Mouse (Mus musculus) embryonic facial prominence, embryonic 15.5 days (tissue): Measurements from ENCODE around the gene Sema3b. TPM values are rescaled to one million over a fixed set of nuclear protein-coding genes. Genes with fewer than 3 reads are reported as not detected.

Experiments used
- ATAC-seq: fragments of 200-750 bp; cut with Nextera tagmentation; 2 replicates; pipeline ENCODE4 v1.8.0; 2017; ENCODE audit warnings: low read depth, moderate TSS enrichment; ENCODE audit not compliant: insufficient number of reproducible peaks, low FRiP score, low TSS enrichment
- H3K27ac ChIP-seq: fragments of 300-500 bp; sonication (generic); replicated peaks from 2 replicates; pipeline ENCODE4 v1.5.1; 2015; ENCODE audit warnings: mild to moderate bottlenecking, inconsistent platforms
- H3K27me3 ChIP-seq: fragments of 300-500 bp; sonication (generic); 2 replicates; pipeline ENCODE4 v1.6.1; 2015; ENCODE audit warnings: inconsistent platforms
- H3K36me3 ChIP-seq: fragments of 300-500 bp; sonication (generic); 2 replicates; pipeline ENCODE4 v1.6.1; 2015; ENCODE audit warnings: mild to moderate bottlenecking, inconsistent platforms
- H3K4me1 ChIP-seq: fragments of 300-500 bp; sonication (generic); 2 replicates; pipeline ENCODE4 v1.6.1; 2015; ENCODE audit warnings: inconsistent platforms
- H3K4me2 ChIP-seq: fragments of 300-500 bp; sonication (generic); replicated peaks from 2 replicates; pipeline ENCODE4 v1.6.1; 2015; ENCODE audit warnings: mild to moderate bottlenecking, inconsistent platforms
- H3K4me3 ChIP-seq: fragments of 300-500 bp; sonication (generic); replicated peaks from 2 replicates; pipeline ENCODE4 v1.5.1; 2015; ENCODE audit warnings: mild to moderate bottlenecking, inconsistent platforms
- H3K9ac ChIP-seq: fragments of 300-500 bp; sonication (generic); 2 replicates; pipeline ENCODE4 v1.6.1; 2015; ENCODE audit warnings: inconsistent platforms
- H3K9me3 ChIP-seq: fragments of 300-500 bp; sonication (generic); replicated peaks from 2 replicates; pipeline ENCODE4 v1.6.1; 2016; ENCODE audit warnings: inconsistent platforms
- WGBS: fragments of 180-500 bp; shearing (Covaris S2); methylation state at CpG from one replicate; pipeline ENCODE4 v1.1.7; 2015; 5-methylcytosine and 5-hydroxymethylcytosine counted together
- polyA plus RNA-seq: library from polyadenylated mRNA; unstranded; fragments of >200 nt; fragmentation: Nextera tagmentation; extraction: Ambion mirVana; gene quantifications from 2 replicates; pipeline ENCODE4 v1.2.1, GENCODE M21; 2015

Gene Sema3b
- polyA plus RNA-seq, 1 experiment from 2014 or later, result 21.2 TPM

DNA sequence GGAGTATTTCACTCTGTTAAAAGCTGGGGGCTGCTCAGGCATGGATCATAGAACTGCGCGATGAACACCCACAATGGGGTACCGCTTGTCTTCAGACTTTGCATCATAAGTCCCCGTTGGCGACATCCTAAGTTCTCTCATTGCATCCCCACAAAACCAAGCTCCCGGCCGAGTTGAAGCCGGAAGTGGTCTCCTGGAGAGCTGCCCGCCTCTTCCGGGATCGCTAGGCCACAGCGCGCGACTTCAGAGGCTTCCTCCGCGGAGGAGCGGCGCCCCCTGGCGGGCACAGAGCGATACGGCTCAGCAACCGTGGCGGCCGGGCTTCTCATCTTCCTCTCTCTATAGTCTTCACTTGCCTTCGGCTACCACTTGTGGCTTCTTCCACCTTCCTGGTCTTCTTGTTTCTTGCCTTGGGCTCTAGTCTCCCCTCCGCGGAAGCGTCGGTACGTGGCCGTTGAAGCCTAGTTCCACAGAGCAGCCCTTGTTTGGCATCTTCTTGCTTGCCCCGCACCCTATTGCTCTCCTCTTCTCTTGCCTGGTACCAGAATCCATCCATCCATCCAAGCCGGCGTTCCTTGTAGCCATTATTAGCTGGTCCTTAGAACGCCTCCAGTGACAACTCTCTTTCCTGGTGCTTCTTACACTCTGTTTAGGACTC is 35.6 kb upstream of the Sema3b start:
- H3K9ac ChIP-seq, result peak overlapping the region; percentile 33
- H3K4me1 ChIP-seq, result peaks cover 13% of the 10 kb centered on the region
- WGBS, result 3% methylated on average over 35 of the region's 35 CpGs
- H3K36me3 ChIP-seq, result no peaks in the 10 kb centered on the region
- no peaks in the 10 kb centered on the region for H3K27me3 ChIP-seq
- no peaks in the 10 kb centered on the region for H3K9me3 ChIP-seq
- peak overlapping the region; percentile 71 for H3K4me2 ChIP-seq
- ATAC-seq, result peak; percentile 78
- H3K27ac ChIP-seq, result peak overlapping the region; percentile 78; the same call in 1 of the 2 replicates
- H3K4me3 ChIP-seq, result peak overlapping the region; percentile 41

DNA sequence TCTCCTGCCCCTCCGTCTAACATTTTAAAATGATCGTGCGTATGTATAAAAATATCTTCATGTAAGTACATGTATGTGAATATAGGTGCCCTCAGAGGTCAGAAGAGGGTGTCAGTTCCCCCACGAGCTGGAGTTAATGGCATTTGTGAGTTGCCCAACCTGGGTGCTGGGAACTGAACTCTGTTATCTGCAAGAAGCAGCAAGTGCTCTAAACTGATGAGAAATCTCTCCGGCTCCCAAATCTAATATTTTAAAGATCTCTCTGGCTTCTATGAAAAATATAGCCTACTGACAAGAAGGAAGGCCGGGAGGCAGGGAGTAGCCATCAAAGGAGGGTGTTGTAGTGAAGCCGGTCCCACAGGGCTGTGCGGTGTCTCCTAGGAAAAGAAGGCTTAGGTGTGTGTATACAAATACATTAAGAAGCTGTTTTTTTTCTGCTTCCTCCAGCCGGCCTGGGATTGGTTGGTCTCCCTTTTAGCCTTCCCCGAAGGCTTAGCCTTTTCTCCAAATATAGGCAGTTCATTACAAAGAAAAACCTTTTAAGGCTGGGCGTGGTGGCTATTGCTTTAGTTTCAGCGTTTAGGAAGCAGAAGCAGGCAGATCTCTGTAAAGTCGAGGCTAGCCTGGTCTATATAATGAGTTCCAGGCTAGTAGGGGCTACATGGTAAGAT is 34.6 kb upstream of the Sema3b start:
- no peak overlapping the region for H3K27ac ChIP-seq
- H3K9me3 ChIP-seq, result no peaks in the 10 kb centered on the region
- WGBS, result 92% methylated on average over 13 of the region's 13 CpGs
- no peak overlapping the region for H3K4me2 ChIP-seq
- H3K36me3 ChIP-seq, result no peaks in the 10 kb centered on the region
- peaks cover 13% of the 10 kb centered on the region for H3K4me1 ChIP-seq
- no peak overlapping the region for H3K4me3 ChIP-seq
- ATAC-seq, result no peak
- H3K9ac ChIP-seq, result no peak overlapping the region
- H3K27me3 ChIP-seq, result no peaks in the 10 kb centered on the region

DNA sequence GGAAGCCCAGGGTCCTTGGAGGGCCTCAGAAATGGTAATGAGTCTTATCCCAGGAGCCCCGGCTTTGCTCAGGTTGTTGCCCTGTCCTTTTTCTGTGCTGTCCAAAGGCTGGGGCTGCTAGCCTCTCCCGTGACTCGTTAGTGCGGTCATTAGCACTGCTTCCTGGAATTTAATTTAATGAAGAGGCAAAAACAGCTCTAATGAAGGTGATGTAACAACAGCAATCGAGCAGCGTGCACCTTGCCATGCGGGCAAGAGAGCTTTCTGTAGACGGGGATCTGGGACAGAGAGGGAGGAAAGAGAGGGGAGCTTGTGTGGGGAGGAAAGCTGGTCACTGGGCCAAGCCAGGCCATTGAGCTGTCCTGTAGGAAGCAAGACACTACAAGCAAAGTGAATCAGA is 32.6 kb upstream of the Sema3b start:
- no peaks in the 10 kb centered on the region for H3K27me3 ChIP-seq
- no peak overlapping the region for H3K4me3 ChIP-seq
- no peak overlapping the region for H3K4me2 ChIP-seq
- H3K9me3 ChIP-seq, result no peaks in the 10 kb centered on the region
- no peaks in the 10 kb centered on the region for H3K36me3 ChIP-seq
- peaks cover 13% of the 10 kb centered on the region for H3K4me1 ChIP-seq
- H3K27ac ChIP-seq, result no peak overlapping the region
- ATAC-seq, result no peak
- WGBS, result 51% methylated on average over 8 of the region's 8 CpGs
- no peak overlapping the region for H3K9ac ChIP-seq

DNA sequence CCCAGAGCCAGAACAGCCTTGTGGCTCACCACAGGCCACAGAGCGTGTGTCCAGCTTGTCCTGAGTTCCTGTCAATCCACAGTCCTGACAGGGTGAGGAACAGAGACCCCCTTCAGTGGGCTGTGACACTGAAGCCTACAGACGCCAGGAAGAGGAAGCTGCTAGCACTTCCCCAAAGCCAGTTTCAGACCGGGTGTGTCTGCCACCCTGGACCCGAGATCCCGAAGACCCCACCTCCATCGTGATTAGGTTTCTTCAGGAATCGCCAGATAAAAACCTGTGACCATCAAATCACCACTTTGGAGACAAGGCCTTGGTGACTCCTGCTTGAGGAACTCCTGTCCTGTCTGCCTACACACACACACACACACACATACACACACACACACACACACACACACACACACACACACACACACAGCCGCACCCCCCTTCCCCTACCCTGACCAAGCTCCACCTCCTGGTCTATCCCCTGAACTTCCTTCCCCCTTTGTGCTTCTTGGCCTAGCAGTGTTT is 31.3 kb upstream of the Sema3b start:
- peaks cover 19% of the 10 kb centered on the region for H3K4me1 ChIP-seq
- no peaks in the 10 kb centered on the region for H3K36me3 ChIP-seq

DNA sequence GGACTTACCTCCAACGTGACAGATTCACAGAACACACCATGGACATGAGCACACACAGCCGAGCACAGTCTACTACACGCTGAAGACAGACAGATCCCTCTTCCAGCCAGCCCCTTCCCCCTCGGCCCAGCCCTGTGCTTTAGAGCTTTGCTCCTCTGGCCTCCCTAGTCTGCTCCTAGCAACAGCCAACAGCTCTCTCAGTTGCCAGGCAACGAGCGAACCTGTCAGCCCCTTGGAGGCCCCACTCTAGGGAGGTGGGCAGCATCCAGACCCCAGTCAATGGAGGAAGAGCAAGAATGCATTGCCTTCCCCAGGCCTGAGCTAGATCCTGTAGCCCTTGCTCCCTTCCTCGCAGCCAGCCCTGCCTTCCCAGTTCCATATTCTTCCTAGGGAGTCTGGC is 28.0 kb upstream of the Sema3b start:
- H3K36me3 ChIP-seq, result no peaks in the 10 kb centered on the region
- H3K9ac ChIP-seq, result no peak overlapping the region
- no peak overlapping the region for H3K4me2 ChIP-seq
- no peak overlapping the region for H3K27ac ChIP-seq
- no peaks in the 10 kb centered on the region for H3K27me3 ChIP-seq
- ATAC-seq, result no peak
- 28% methylated on average over 7 of the region's 7 CpGs for WGBS
- no peak overlapping the region for H3K4me3 ChIP-seq
- no peaks in the 10 kb centered on the region for H3K9me3 ChIP-seq
- H3K4me1 ChIP-seq, result peaks cover 30% of the 10 kb centered on the region

More for the DNA sequence above, 31.3 kb upstream of the Sema3b start:
- H3K9me3 ChIP-seq, result no peaks in the 10 kb centered on the region
- H3K4me3 ChIP-seq, result no peak overlapping the region
- ATAC-seq, result no peak
- no peak overlapping the region for H3K4me2 ChIP-seq
- no peaks in the 10 kb centered on the region for H3K27me3 ChIP-seq
- no peak overlapping the region for H3K27ac ChIP-seq
- no peak overlapping the region for H3K9ac ChIP-seq
- WGBS, result 27% methylated on average over 8 of the region's 8 CpGs

DNA sequence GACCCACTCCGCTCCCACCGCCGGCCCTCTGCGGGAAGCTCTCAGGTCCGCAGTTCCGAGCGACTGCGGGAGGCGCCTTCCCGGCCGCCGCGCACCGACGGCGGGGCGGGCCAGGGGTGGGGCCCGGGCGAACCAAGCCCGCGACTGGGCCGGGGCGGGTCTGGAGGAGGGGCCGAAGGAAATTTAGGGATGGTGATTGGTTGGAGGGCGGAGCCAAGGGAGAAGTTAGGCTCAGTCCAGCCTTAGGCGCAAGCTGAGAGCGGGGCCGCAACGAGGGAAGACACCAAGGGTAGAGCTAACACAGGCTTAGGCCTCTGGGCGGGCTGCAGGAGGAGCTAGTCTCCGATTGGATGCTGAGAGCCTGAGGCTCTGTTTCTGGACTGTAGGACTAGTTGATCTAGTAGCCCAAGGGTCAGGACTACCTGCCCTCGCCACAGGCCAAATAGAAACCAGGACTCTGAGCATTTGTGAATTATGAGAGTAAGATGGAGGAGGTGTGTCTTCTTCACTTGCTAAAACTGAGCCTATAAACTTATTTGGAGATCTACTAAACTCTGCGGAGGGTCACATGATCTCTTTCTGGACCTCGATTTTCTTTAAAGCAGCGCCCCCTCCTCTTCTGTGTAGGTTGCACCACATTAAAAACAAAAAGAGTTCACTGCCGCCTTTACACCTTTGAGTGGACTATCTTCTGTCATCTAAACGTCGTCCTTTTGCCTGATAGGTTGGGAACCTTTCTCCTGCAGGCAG is 26.4 kb upstream of the Sema3b start, which contains the start of gene Gnai2:
Gene Gnai2 (minus strand): TSS at position 89 of the 750 bp plus-strand sequence.
- Histone ChIP-seq H3K9me3 (no peaks in the 10 kb centered on the region), H3K36me3 (no peaks in the 10 kb centered on the region), H3K9ac (peak within 1 kb of the TSS; percentile 94), H3K27ac (peak within 1 kb of the TSS; percentile 94), H3K4me3 (peak within 1 kb of the TSS; percentile 82), H3K4me2 (peak within 1 kb of the TSS; percentile 95), H3K4me1 (peaks cover 47% of the 10 kb centered on the region), H3K27me3 (no peaks in the 10 kb centered on the region)
- WGBS, result 3% methylated on average over 36 of the region's 38 CpGs
- ATAC-seq, result peak; percentile 95

DNA sequence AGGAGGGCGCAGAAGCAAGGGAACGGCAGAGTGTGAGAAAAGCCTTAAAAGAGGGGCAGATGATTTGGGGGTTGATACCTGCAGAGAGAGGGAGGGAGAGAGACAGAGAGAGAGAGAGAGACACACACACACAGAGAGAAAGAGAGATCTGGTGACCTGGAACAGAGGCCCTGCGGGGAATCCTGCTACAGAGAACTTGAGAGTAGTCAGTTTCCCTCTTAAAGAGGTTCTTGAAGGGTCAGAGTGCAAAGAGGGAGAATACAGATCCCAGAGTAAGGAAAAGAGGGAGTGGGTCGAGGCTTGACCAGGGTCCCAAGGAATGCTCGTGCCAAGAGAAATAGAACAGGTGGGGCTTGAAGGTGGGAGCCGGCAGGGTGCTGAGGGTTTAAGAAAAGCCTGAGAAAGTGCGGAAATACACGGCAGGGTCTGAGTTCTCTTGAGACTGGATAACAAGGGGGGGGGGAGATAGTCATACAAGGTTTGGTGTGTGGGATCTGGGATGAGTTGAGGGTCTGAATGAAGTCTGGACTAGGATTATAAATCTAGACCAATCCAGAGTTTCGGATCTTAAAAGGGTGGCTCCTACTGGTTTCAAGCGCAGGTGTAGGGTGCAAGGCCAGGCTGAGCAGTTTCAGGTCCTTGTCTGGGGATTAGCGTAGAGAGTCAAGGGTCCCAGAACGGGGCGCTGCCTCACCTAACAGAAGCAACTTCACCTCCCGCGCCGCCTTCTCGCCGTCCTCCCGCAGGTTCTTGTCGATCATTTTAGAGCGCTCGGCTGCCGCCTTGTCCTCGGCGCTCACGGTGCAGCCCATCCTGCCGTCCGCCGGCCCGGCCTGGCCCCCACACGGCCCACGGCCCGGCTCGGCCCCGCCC is 25.6 kb upstream of the Sema3b start:
- no peaks in the 10 kb centered on the region for H3K9me3 ChIP-seq
- no peaks in the 10 kb centered on the region for H3K27me3 ChIP-seq
- peak overlapping the region; percentile 94 for H3K9ac ChIP-seq
- peak overlapping the region; percentile 82 for H3K4me3 ChIP-seq
- peak overlapping the region; percentile 94 for H3K27ac ChIP-seq
- peaks cover 55% of the 10 kb centered on the region for H3K4me1 ChIP-seq
- no peaks in the 10 kb centered on the region for H3K36me3 ChIP-seq
- no peak for ATAC-seq
- H3K4me2 ChIP-seq, result peak overlapping the region; percentile 95
- 1% methylated on average over 35 of the region's 35 CpGs for WGBS

DNA sequence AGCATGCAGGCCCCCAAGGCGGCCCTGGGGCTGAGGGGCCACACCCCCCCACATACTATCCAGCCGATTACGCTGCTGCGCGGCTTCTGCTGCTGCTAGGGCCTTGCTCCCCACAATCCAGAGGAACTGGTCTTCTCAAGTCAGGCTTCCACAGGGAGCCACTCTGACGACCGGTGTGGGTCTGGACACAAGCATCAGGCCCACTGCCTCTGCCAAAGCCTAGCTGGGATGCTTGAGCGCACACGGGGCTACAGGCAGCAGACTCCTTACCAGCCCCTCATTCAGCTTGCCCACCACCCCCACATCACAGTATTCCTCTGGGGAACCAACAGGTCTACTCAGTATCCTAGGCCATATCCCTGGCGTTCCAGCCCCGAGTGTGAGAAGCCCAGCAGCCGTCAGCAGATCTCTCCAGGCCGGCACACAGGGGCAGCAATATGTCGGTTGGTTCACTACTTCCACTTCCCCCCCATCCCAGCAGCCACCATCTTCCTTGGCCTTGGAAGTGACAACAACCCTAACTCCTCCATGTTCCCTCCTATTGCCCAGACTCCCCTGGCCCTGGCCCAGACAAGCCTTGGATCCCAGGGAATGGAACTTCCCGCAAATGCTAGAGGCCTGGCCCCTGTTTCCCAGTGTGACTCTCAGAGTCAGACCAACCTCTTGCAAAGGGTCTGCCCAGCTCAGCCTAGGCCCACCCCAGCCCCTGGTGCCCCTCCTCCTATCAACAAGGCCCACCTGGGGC is 24.8 kb upstream of the Sema3b start:
- Histone ChIP-seq H3K9ac (peak overlapping the region; percentile 94), H3K9me3 (no peaks in the 10 kb centered on the region), H3K4me1 (peaks cover 63% of the 10 kb centered on the region), H3K27ac (peak overlapping the region; percentile 94), H3K36me3 (no peaks in the 10 kb centered on the region), H3K27me3 (no peaks in the 10 kb centered on the region), H3K4me2 (peak overlapping the region; percentile 95), H3K4me3 (peak overlapping the region; percentile 82)
- WGBS, result 2% methylated on average over 15 of the region's 15 CpGs
- no peak for ATAC-seq

DNA sequence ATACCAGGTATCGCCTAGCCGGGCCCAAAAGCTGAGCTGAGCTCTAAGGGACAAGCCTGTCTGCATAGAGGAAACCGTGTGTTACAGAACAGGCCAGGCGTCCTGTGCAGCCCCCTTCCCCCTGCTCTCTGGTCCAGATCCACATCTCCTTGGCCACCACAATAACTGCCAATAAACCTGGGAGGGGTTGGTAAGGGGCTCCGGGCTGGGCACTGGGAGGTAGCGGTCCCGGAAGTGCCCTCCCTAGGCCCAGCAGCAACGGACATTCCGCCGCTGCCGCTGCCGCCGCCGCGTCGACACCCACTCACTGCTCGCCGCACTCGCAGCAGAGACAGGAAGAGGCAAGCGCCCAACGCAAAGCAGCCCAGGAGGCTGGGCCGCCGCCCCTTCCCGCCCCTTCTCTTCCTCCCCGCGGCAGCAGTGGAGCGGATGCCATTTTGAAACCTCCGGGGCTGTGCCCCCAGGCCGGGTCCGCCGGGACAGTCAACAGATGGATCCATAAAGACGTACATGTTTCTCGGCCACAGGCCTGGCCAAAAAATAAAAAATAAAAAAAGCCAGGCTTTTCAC is 24.1 kb upstream of the Sema3b start:
- Histone ChIP-seq H3K9ac (peak overlapping the region; percentile 94), H3K27me3 (no peaks in the 10 kb centered on the region), H3K9me3 (no peaks in the 10 kb centered on the region), H3K4me2 (peak overlapping the region; percentile 95), H3K4me3 (peak overlapping the region; percentile 82), H3K36me3 (no peaks in the 10 kb centered on the region), H3K4me1 (peaks cover 69% of the 10 kb centered on the region), H3K27ac (peak overlapping the region; percentile 94)
- ATAC-seq, result peak; percentile 66
- 3% methylated on average over 33 of the region's 33 CpGs for WGBS

DNA sequence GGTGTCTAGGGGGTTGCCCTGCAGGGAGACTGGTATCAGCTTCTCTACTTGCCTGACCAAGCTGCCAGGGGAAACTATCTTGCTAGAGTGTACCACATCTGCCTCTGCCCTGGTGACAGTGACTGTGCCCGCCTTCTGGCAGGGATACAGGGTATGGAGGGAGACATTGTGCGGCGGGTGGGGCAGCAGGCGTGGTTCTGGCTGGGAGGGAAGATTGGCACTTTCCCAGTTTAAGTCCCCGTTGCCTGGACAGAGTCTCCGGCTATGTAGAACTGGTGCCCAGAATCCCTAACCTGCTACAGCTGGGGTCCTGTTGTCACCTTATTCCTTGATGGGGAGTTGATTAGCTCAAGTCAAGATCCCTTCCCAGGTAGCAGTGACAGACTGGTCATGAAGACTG is 23.4 kb upstream of the Sema3b start:
- Histone ChIP-seq H3K4me1 (peaks cover 76% of the 10 kb centered on the region), H3K36me3 (no peaks in the 10 kb centered on the region), H3K9me3 (no peaks in the 10 kb centered on the region), H3K9ac (peak overlapping the region; percentile 94; the same call in 1 of the 2 replicates), H3K4me2 (peak overlapping the region; percentile 95), H3K4me3 (peak overlapping the region; percentile 82), H3K27me3 (no peaks in the 10 kb centered on the region), H3K27ac (peak overlapping the region; percentile 94)
- 27% methylated on average over 6 of the region's 6 CpGs for WGBS
- ATAC-seq, result no peak
